ENCODE assay signal across 9 mouse cellular contexts in genomic region chr7:99988725-99989124, GRCm38 (mm10). TPM values are rescaled to one million over a fixed set of nuclear protein-coding genes. Genes with fewer than 3 reads are reported as not detected.
DNase-seq lines count a peak whose midpoint lies in the region; ATAC-seq and TF ChIP-seq lines count a peak whose summit lies in the region.
"Had no signal": no experiment of that assay in that cellular context is flagged by ENCODE, and none has a peak within 500 bp of the region (broad histone marks: within the 10 kb centered on the region; RNA-seq: fewer than 3 reads in every experiment).

No protein-coding gene starts in this region.

- no peaks in the 10 kb centered on the region for H3K36me3 ChIP-seq in kidney, embryonic 16.5 days (ENCODE audit: insufficient read depth, low read length)
- H3K36me3 ChIP-seq in liver, embryonic 14.5 days (replicated peaks; ENCODE audit: control insufficient read depth, insufficient read depth, low read depth) = no peaks in the 10 kb centered on the region

- H3K9me3 ChIP-seq in kidney, embryonic 16.5 days (ENCODE audit: low read length) = no peaks in the 10 kb centered on the region
- no peaks in the 10 kb centered on the region for H3K9me3 ChIP-seq in liver, embryonic 14.5 days (ENCODE audit: control insufficient read depth, low read length)

- no peak overlapping the region for H3K4me3 ChIP-seq in kidney, embryonic 16.5 days (ENCODE audit: low read length)
- no peak overlapping the region for H3K4me3 ChIP-seq in liver, embryonic 14.5 days (ENCODE audit: insufficient read depth in 1 of 2, low read depth in 2 of 2, low read length in 2 of 2)
- H3K4me3 ChIP-seq: myocyte had no signal

- H3K4me2 ChIP-seq in kidney, embryonic 16.5 days (replicated peaks; ENCODE audit: low read depth, low read length) = no peak overlapping the region
- no peak overlapping the region for H3K4me2 ChIP-seq in liver, embryonic 14.5 days (ENCODE audit: low read depth)

- TF ChIP-seq CTCF in liver, embryonic 14.5 days (IDR thresholded peaks at IDR 0.05; ENCODE audit: low read depth) = peak; percentile 93

- DNase-seq in B cell, adult 2 months = peak; percentile 60 to 61
- DNase-seq in T-cell, adult 2 months (ENCODE audit: low spot score) = peak; percentile 33
- peak; percentile 85 to 87 for DNase-seq in cerebellum, postnatal 25 days
- peak; percentile 79 for DNase-seq in gastrocnemius, adult 18-20 months (ENCODE audit: low spot score)
- DNase-seq in liver, embryonic 14.5 days (ENCODE audit: low read depth in 3 of 3, low spot score in 3 of 3) = no peak
- DNase-seq in thymus, postnatal 14 days = peak; percentile 60

- no peak overlapping the region for H3K9ac ChIP-seq in kidney, embryonic 16.5 days (replicated peaks; ENCODE audit: low read length)
- H3K9ac ChIP-seq in liver, embryonic 14.5 days (replicated peaks) = no peak overlapping the region

- 1% methylated on average over 4 of the region's 4 CpGs for WGBS in kidney, embryonic 16.5 days
- 5% methylated on average over 4 of the region's 4 CpGs for WGBS in liver, embryonic 14.5 days (ENCODE audit: insufficient replicate concordance)

- no peaks in the 10 kb centered on the region for H3K27me3 ChIP-seq in kidney, embryonic 16.5 days (ENCODE audit: insufficient read depth, low read length)
- H3K27me3 ChIP-seq in liver, embryonic 14.5 days (ENCODE audit: control insufficient read depth, insufficient read depth, low read length) = no peaks in the 10 kb centered on the region

- no peaks in the 10 kb centered on the region for H3K4me1 ChIP-seq in kidney, embryonic 16.5 days (ENCODE audit: insufficient read depth, low read length)
- H3K4me1 ChIP-seq in liver, embryonic 14.5 days (replicated peaks; ENCODE audit: control insufficient read depth in 2 of 2, insufficient read depth in 2 of 2, low read length in 1 of 2) = 0 out of 4 replicates have a peak, but pooled peaks cover 0 to 2% of the 10 kb centered on the region in 2 experiments

- TF ChIP-seq EP300 in liver, embryonic 14.5 days (IDR thresholded peaks at IDR 0.05; ENCODE audit: low read depth) = no peak

- H3K27ac ChIP-seq in kidney, embryonic 16.5 days (ENCODE audit: low read length) = no peak overlapping the region
- no peak overlapping the region for H3K27ac ChIP-seq in liver, embryonic 14.5 days

- peak; percentile 35; the same call in 1 of the 2 replicates for ATAC-seq in kidney, embryonic 16.5 days (ENCODE audit: low FRiP score, low TSS enrichment)
- no peak for ATAC-seq in liver, embryonic 14.5 days (ENCODE audit: insufficient read depth)
- ATAC-seq in neutrophil, adult 5-6 weeks (ENCODE audit: extremely low read depth, insufficient number of reproducible peaks, low FRiP score, poor library complexity, severe bottlenecking) = peak; percentile 67; the same call in 1 of the 2 replicates

RNA-seq across cellular contexts. Expression of gene Rnf169, which starts 8.5 kb away (rescaled TPM):
- 1 to 10 TPM; 4.6 to 7.1 TPM for total RNA-seq in gastrocnemius, adult 18-20 months (2021)
- 5.6 and 6.1 TPM in 2 replicates for polyA plus RNA-seq in kidney, embryonic 16.5 days (2015; fragmentation: Nextera tagmentation; extraction: Ambion mirVana)
- 1.5 and 2.2 TPM in 2 replicates for polyA plus RNA-seq in liver, embryonic 14.5 days (2012; rRNA removed)
- 1.5 and 1.6 TPM in 2 replicates for polyA plus RNA-seq in liver, embryonic 14.5 days (2014; fragmentation: Nextera tagmentation; extraction: Ambion mirVana)
- 50.6 and 66.2 TPM in 2 replicates for total RNA-seq in neutrophil, adult 5-6 weeks (2017)

RNA-seq across cellular contexts. Expression of gene Chrdl2, which starts 17.2 kb away (rescaled TPM):
- total RNA-seq in gastrocnemius, adult 18-20 months (2021) = 1 to 10 TPM; 1.4 to 1.7 TPM
- 0.90 and 0.95 TPM in 2 replicates for polyA plus RNA-seq in kidney, embryonic 16.5 days (2015; fragmentation: Nextera tagmentation; extraction: Ambion mirVana)
- polyA plus RNA-seq in liver, embryonic 14.5 days (2012; rRNA removed) = 0.02 TPM in 2 replicates
- not detected in 2 replicates for polyA plus RNA-seq in liver, embryonic 14.5 days (2014; fragmentation: Nextera tagmentation; extraction: Ambion mirVana)
- total RNA-seq in neutrophil, adult 5-6 weeks (2017) = not detected in 2 replicates
- polyA plus RNA-seq: myocyte had no signal

Comparison
In these comparisons a context has a peak if more than half of its experiments do, and no peak if none do; other contexts are left out.
1. DNase-seq: peak in B cell, adult 2 months (2 of 2), T-cell, adult 2 months (single experiment), cerebellum, postnatal 25 days (2 of 2), gastrocnemius, adult 18-20 months (single experiment) and thymus, postnatal 14 days (single experiment); none in liver, embryonic 14.5 days (0 of 3).